Mouse (Mus musculus): ENCODE measurements around the gene Plekhm3. TPM values are rescaled to one million over a fixed set of nuclear protein-coding genes. Genes with fewer than 3 reads are reported as not detected.
"Not testable (repeated sequence)": the region's sequence is repeated elsewhere in the genome, so short reads cannot be mapped to it uniquely, and the experiment has no call there.

Plekhm3 gene
- 9.2 TPM in 2 replicates for polyA plus RNA-seq (2016; fragmentation: Nextera tagmentation; extraction: Ambion mirVana)

- Histone ChIP-seq H3K4me3 (peak within 1 kb of the TSS; percentile 88), H3K27me3 (replicated peaks; ENCODE audit: low read depth, poor library complexity, severe bottlenecking) (no peaks in the 10 kb centered on the region), H3K4me1 (peaks cover 4% of the 10 kb centered on the region; the same call in 1 of the 2 replicates), H3K36me3 (replicated peaks) (no peaks in the 10 kb centered on the region), H3K27ac (replicated peaks) (peak within 1 kb of the TSS; percentile 94), H3K9me3 (peaks cover 4% of the 10 kb centered on the region; the same call in 1 of the 2 replicates)
- WGBS, result under 1% methylated on average over 43 of the region's 43 CpGs
- DNase-seq (ENCODE audit: low spot score), result peak; percentile 91
These were observed at the start of gene Plekhm3 for GRCm38 (mm10) chr1:64956479-64956961. TSS of gene Plekhm3 (minus strand) at chr1:64956824.

- Histone ChIP-seq H3K4me1 (no peaks in the 10 kb centered on the region), H3K27me3 (replicated peaks; ENCODE audit: low read depth, poor library complexity, severe bottlenecking) (no peaks in the 10 kb centered on the region), H3K9me3 (no peaks in the 10 kb centered on the region), H3K36me3 (replicated peaks) (no peaks in the 10 kb centered on the region), H3K4me3 (no peak overlapping the region), H3K27ac (replicated peaks) (no peak overlapping the region)
- WGBS, result 90% methylated on average over 6 of the region's 6 CpGs
- DNase-seq (ENCODE audit: low spot score), result no peak
These were observed 49.0 kb upstream of the Plekhm3 start for GRCm38 (mm10) chr1:65005575-65005974.

GRCm38 (mm10) chr1:65004526-65004925, 47.9 kb upstream of the Plekhm3 start:
- Histone ChIP-seq H3K4me1 (no peaks in the 10 kb centered on the region), H3K9me3 (no peaks in the 10 kb centered on the region), H3K4me3 (no peak overlapping the region), H3K36me3 (replicated peaks) (no peaks in the 10 kb centered on the region), H3K27me3 (replicated peaks; ENCODE audit: low read depth, poor library complexity, severe bottlenecking) (no peaks in the 10 kb centered on the region), H3K27ac (replicated peaks) (no peak overlapping the region)
- WGBS, result 80% methylated on average over 4 of the region's 4 CpGs
- no peak for DNase-seq (ENCODE audit: low spot score)

GRCm38 (mm10) chr1:64993206-64993605, 36.6 kb upstream of the Plekhm3 start:
- Histone ChIP-seq H3K27me3 (replicated peaks; ENCODE audit: low read depth, poor library complexity, severe bottlenecking) (no peaks in the 10 kb centered on the region), H3K36me3 (replicated peaks) (no peaks in the 10 kb centered on the region), H3K27ac (replicated peaks) (no peak overlapping the region), H3K9me3 (no peaks in the 10 kb centered on the region), H3K4me1 (no peaks in the 10 kb centered on the region), H3K4me3 (no peak overlapping the region)
- DNase-seq (ENCODE audit: low spot score), result no peak
- WGBS, result 81% methylated on average over 4 of the region's 4 CpGs

GRCm38 (mm10) chr1:64988176-64988575, 31.6 kb upstream of the Plekhm3 start:
- no peaks in the 10 kb centered on the region for H3K27me3 ChIP-seq (replicated peaks; ENCODE audit: low read depth, poor library complexity, severe bottlenecking)
- H3K4me1 ChIP-seq, result 0 out of 2 replicates have a peak, but pooled peaks cover 2% of the 10 kb centered on the region
- no peaks in the 10 kb centered on the region for H3K9me3 ChIP-seq
- no peaks in the 10 kb centered on the region for H3K36me3 ChIP-seq (replicated peaks)
- H3K27ac ChIP-seq (replicated peaks), result no peak overlapping the region
- no peak for DNase-seq (ENCODE audit: low spot score)
- no peak overlapping the region for H3K4me3 ChIP-seq

- WGBS, result 41% methylated on average over 7 of the region's 7 CpGs
- DNase-seq (ENCODE audit: low spot score), result peak; percentile 61
- no peaks in the 10 kb centered on the region for H3K36me3 ChIP-seq (replicated peaks)
- no peak overlapping the region for H3K27ac ChIP-seq (replicated peaks)
- H3K4me1 ChIP-seq, result 0 out of 2 replicates have a peak, but pooled peaks cover 2% of the 10 kb centered on the region
- H3K4me3 ChIP-seq, result no peak overlapping the region
- H3K9me3 ChIP-seq, result no peaks in the 10 kb centered on the region
- no peaks in the 10 kb centered on the region for H3K27me3 ChIP-seq (replicated peaks; ENCODE audit: low read depth, poor library complexity, severe bottlenecking)
These were observed 29.5 kb upstream of the Plekhm3 start for GRCm38 (mm10) chr1:64986120-64986519.

- Histone ChIP-seq H3K36me3 (replicated peaks) (no peaks in the 10 kb centered on the region), H3K9me3 (no peaks in the 10 kb centered on the region), H3K4me1 (0 out of 2 replicates have a peak, but pooled peaks cover 4% of the 10 kb centered on the region), H3K27me3 (replicated peaks; ENCODE audit: low read depth, poor library complexity, severe bottlenecking) (no peaks in the 10 kb centered on the region), H3K4me3 (no peak overlapping the region), H3K27ac (replicated peaks) (no peak overlapping the region)
- DNase-seq (ENCODE audit: low spot score), result no peak
- WGBS, result 88% methylated on average over 3 of the region's 3 CpGs
These were observed 26.6 kb upstream of the Plekhm3 start for GRCm38 (mm10) chr1:64983247-64983646.

GRCm38 (mm10) chr1:64978321-64978799, 21.7 kb upstream of the Plekhm3 start:
- H3K27me3 ChIP-seq (replicated peaks; ENCODE audit: low read depth, poor library complexity, severe bottlenecking), result 0 out of 2 replicates have a peak, but pooled peaks cover 4% of the 10 kb centered on the region

GRCm38 (mm10) chr1:64975346-64975745, 18.7 kb upstream of the Plekhm3 start:
- H3K27ac ChIP-seq (replicated peaks), result peak overlapping the region; percentile 70
- H3K36me3 ChIP-seq (replicated peaks), result no peaks in the 10 kb centered on the region
- WGBS, result 22% methylated on average over 7 of the region's 7 CpGs
- peak; percentile 15 for DNase-seq (ENCODE audit: low spot score)
- H3K9me3 ChIP-seq, result no peaks in the 10 kb centered on the region
- H3K27me3 ChIP-seq (replicated peaks; ENCODE audit: low read depth, poor library complexity, severe bottlenecking), result 0 out of 2 replicates have a peak, but pooled peaks cover 4% of the 10 kb centered on the region
- H3K4me1 ChIP-seq, result peaks cover 18% of the 10 kb centered on the region
- no peak overlapping the region for H3K4me3 ChIP-seq

More at GRCm38 (mm10) chr1:64978321-64978799, 21.7 kb upstream of the Plekhm3 start:
- Histone ChIP-seq H3K9me3 (no peaks in the 10 kb centered on the region), H3K36me3 (replicated peaks) (no peaks in the 10 kb centered on the region), H3K4me3 (no peak overlapping the region), H3K4me1 (peaks cover 18% of the 10 kb centered on the region), H3K27ac (replicated peaks) (no peak overlapping the region)
- peak; percentile 18 for DNase-seq (ENCODE audit: low spot score)
- 80% methylated on average over 7 of the region's 7 CpGs for WGBS

- Histone ChIP-seq H3K36me3 (replicated peaks) (no peaks in the 10 kb centered on the region), H3K9me3 (no peaks in the 10 kb centered on the region), H3K4me1 (peaks cover 7% of the 10 kb centered on the region), H3K4me3 (no peak overlapping the region), H3K27me3 (replicated peaks; ENCODE audit: low read depth, poor library complexity, severe bottlenecking) (no peaks in the 10 kb centered on the region), H3K27ac (replicated peaks) (no peak overlapping the region)
- DNase-seq (ENCODE audit: low spot score), result no peak
- 73% methylated on average over 5 of the region's 5 CpGs for WGBS
These were observed 14.1 kb upstream of the Plekhm3 start for GRCm38 (mm10) chr1:64970685-64971084.

GRCm38 (mm10) chr1:64957021-64957489, 431 bp upstream of the Plekhm3 start:
- WGBS, result 57% methylated on average over 8 of the region's 8 CpGs
- peak; percentile 9 for DNase-seq (ENCODE audit: low spot score)
- H3K4me3 ChIP-seq, result peak overlapping the region; percentile 88
- no peaks in the 10 kb centered on the region for H3K36me3 ChIP-seq (replicated peaks)
- no peaks in the 10 kb centered on the region for H3K27me3 ChIP-seq (replicated peaks; ENCODE audit: low read depth, poor library complexity, severe bottlenecking)
- peak overlapping the region; percentile 94 for H3K27ac ChIP-seq (replicated peaks)
- peaks cover 4% of the 10 kb centered on the region; the same call in 1 of the 2 replicates for H3K9me3 ChIP-seq
- peaks cover 4% of the 10 kb centered on the region; the same call in 1 of the 2 replicates for H3K4me1 ChIP-seq

- not testable (repeated sequence) for H3K4me1 ChIP-seq; H3K27ac ChIP-seq (replicated peaks); H3K36me3 ChIP-seq (replicated peaks); H3K27me3 ChIP-seq (replicated peaks; ENCODE audit: low read depth, poor library complexity, severe bottlenecking); H3K9me3 ChIP-seq; H3K4me3 ChIP-seq; DNase-seq (ENCODE audit: low spot score)
- WGBS, result 91% methylated on average over 7 of the region's 7 CpGs
These were observed 1.8 kb downstream of the Plekhm3 start for GRCm38 (mm10) chr1:64954786-64955185.

- Histone ChIP-seq H3K36me3 (replicated peaks) (no peaks in the 10 kb centered on the region), H3K27ac (replicated peaks) (no peak overlapping the region), H3K4me3 (no peak overlapping the region), H3K4me1 (0 out of 2 replicates have a peak, but pooled peaks cover 4% of the 10 kb centered on the region), H3K9me3 (no peaks in the 10 kb centered on the region), H3K27me3 (replicated peaks; ENCODE audit: low read depth, poor library complexity, severe bottlenecking) (no peaks in the 10 kb centered on the region)
- WGBS, result 96% methylated on average over 3 of the region's 3 CpGs
- DNase-seq (ENCODE audit: low spot score), result no peak
These were observed 6.4 kb downstream of the Plekhm3 start for GRCm38 (mm10) chr1:64950271-64950670.
